Mouse (Mus musculus) neural tube, embryonic 10.5 days (tissue): Measurements from ENCODE around the gene Plk1.

Experiments
- DNase-seq: peaks from one replicate; pipeline ENCODE4 v3.0.0-alpha.2; 2017; ENCODE audit warnings: low spot score; ENCODE audit errors: extremely low spot score

Gene Plk1

GRCm38 (mm10) chr7:122191097-122191496 is 31.9 kb downstream of the Plk1 start:
- no peak for DNase-seq

- no peak for DNase-seq
Observed at GRCm38 (mm10) chr7:122193919-122194318, 34.7 kb downstream of the Plk1 start.

DNA sequence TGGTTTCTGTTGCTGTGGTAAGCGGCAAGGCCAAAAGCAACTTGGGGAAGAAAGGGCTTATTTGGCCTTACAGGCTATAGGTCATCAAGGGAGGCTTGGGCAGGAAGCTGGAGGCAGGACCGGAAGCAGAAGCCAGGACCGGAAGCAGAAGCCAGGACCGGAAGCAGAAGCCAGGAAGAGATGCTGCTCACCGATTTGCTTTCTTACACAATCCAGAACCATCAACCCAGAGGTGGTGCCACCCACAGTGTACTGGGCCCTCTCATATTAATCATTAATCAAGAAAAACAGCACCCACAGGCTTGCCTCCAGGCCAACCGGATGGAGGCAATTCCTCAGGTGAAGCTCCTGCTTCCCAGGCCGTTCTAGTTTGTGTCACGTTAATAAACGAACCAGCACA is 37.5 kb downstream of the Plk1 start:
- DNase-seq: no peak

DNA sequence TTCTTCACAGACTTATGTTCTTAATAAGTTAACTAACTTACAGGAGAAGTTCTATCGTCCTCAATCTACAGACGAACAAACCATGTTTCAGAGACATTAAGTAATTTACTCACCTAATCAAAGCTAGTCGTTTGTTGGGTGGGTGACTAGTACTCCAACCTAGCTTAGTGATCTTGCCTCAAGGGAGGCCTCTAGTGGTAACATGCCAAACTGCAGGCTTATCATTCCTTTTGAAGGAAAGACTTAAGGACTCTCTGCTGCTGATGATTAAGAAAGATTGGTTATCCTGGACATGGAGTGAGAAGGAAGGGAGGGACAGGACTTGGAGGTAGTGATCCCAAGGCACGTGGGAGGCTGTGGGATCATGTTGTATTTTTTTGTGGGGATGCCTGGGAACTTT is 38.1 kb downstream of the Plk1 start:
- DNase-seq: peak; percentile 38

DNA sequence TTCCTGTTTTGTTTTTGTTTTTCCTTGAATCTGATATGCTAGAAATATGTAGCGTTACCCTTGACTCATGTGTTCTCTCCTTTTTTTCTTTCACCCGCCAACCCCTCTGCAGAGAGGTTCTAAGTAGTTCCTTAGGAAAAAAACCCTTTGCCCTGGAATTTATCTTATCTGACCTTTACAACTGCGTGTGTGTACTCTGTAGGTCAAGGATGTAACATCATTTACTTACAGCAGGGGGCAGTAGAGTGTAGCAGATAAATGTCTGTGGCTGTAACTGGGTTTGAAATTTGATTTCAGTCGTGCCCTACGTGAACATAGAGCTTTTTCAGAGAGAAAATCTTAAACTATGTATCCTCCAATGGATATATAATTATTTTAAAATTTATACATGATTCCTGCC is 40.1 kb downstream of the Plk1 start:
- DNase-seq: no peak

GRCm38 (mm10) chr7:122203936-122204335 is 44.7 kb downstream of the Plk1 start:
- no peak for DNase-seq

GRCm38 (mm10) chr7:122206121-122206520 is 46.9 kb downstream of the Plk1 start:
- no peak for DNase-seq

DNA sequence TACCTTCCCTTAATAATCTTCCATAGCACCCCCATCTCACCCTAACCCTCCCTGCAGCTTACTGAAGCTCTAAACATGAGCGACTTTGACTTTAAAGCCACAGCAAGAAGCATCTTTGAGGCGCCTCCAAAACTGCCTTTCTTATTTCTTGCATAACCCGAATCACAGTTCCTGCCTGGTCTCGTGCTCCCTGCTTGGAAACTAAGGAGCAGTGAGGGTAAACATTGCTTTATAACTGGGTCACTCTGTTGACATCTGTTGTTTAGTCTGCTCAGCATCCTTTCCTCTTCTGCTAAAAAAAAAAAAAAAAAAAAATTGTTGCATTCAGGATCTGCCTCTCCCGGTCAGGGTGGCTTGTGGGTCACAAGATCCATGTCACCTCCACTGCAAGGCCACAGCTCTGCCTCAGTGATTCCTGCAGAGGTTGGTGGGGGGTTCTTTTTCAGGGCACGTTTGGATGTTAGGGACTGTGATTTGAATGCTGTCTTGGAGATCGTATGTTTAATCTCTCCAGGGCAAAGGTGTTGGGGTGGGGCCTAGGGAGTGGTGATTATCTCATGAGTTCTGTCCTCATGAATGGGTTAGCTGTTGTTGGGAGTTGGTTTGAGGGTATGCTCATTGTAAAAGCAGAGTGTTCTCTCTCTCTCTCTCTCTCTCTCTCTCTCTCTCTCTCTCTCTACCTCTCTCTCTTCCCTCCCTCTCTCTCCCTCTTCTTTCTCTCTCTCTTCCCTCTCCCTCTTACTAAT is 49.2 kb downstream of the Plk1 start:
- no peak for DNase-seq

DNA sequence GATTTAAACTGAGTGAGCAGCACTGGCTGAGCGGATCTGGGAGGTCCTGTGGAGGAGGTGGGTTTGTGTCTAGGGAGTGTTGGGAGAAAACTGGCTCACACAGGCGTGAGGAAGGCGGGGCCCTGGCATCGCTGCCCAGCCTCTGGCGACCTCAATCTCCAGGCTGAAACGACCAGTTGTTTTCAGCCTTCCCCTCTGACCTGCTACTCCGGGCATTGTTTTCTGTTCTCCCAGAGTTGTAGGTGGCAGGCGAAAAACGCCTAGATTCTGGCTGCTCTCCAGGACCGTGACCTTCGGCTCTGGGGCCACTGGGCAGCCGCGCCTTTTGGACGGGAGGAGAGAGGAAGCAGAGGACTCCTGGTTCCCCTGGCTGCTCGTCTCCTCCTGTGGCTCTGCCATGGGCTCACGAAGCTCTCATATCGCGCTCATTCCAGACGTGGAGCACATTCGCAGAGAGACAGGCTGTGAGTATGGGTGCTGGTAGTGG is 60.1 kb downstream of the Plk1 start, which contains the start of gene Chp2:
Chp2 (plus strand) TSS at position 182 of the 487 bp plus-strand sequence.
- DNase-seq: no peak
